Mouse (Mus musculus): ENCODE measurements around the gene Dhdh. TPM values are rescaled to one million over a fixed set of nuclear protein-coding genes. Genes with fewer than 3 reads are reported as not detected.
A peak's percentile ranks its signal among the peaks of the same experiment; 100 is the strongest.
"Not testable (repeated sequence)": the region's sequence is repeated elsewhere in the genome, so short reads cannot be mapped to it uniquely, and the experiment has no call there.

Dhdh gene
- polyA plus RNA-seq (2015; fragmentation: Nextera tagmentation; extraction: Ambion mirVana), result 4.1 and 4.2 TPM in 2 replicates

DNA sequence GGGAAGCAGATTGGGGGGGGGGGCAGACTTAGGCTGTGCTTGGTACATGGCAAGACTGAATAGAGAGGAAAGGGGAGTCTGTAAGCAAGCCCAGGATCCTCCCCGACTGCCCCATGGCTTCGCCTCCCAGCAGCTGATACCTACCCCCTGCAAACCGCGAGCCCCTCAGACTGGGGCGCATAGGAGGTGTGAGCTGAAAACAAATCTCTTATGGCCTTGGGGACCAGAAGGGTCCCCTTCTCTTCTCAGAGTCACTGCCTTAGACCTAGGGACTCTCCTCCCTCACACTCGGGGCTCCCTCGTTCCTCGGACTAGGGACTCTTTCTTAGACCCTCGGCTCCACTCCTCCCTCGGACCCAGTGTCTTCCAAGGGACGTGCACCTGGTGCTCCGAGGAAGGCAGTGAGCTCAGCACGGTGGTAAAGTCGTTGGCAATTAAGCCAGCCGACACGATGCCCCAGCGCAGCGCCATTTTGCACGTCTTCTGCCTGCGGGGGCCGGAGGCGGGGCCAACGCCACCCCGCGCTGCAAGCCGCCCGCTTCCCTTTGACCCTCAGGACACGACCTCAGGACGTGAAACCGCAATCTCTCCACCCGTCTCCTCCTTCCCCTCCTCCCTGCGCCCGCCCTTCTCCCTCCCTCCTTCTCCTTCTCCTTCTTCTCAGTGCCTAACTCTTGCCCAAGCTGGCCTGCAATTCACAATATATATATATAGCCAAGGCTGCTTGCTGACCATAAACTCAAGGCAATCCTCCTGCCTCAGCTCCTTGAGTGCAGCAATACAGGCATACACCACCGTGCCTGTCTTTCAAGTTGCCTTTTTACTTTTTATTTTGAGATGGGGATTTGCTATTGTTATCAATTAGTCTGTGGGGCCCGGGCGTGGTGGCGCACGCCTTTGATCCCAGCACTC lies at the start of gene Dhdh:
Gene Dhdh, minus strand, starts transcription at position 513 of the 912 bp plus-strand sequence.
- H3K4me2 ChIP-seq (ENCODE audit: low read length), result peak within 1 kb of the TSS; percentile 68
- H3K4me3 ChIP-seq (ENCODE audit: low read depth, low read length), result peak within 1 kb of the TSS; percentile 48
- peaks cover 6% of the 10 kb centered on the region for H3K36me3 ChIP-seq (ENCODE audit: control insufficient read depth, insufficient read depth, low read length)
- peak within 1 kb of the TSS; percentile 76 for H3K9ac ChIP-seq (ENCODE audit: low read depth, low read length)
- no peaks in the 10 kb centered on the region for H3K27me3 ChIP-seq (ENCODE audit: control insufficient read depth, insufficient read depth, low read depth, low read length)
- 9% methylated on average over 35 of the region's 38 CpGs for WGBS
- H3K27ac ChIP-seq (ENCODE audit: low read length), result peak within 1 kb of the TSS; percentile 90
- no peaks in the 10 kb centered on the region for H3K9me3 ChIP-seq (replicated peaks; ENCODE audit: control insufficient read depth, low read length, poor library complexity, severe bottlenecking)
- peaks cover 15% of the 10 kb centered on the region for H3K4me1 ChIP-seq (ENCODE audit: control insufficient read depth, insufficient read depth, low read length)
- peak; percentile 69 for ATAC-seq

DNA sequence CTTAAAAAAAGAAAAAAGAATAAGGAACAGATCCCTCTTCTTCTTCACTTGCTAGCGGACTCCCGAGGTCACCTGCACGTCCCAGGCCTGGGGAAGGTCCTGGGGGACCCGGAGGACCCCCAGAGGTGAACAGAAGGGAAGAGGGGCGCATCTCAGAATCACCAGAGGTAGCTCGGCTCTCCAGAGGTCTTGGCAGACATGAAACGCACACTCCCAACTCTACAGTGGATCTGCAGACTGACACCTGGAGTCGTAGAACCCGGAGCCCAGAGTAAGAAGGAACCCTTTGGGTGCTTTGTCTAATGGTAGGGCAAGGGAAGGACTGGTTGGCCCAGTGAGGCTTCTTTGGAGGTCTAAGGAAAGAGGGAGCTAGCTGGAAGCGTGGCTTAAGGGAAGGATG lies 49.0 kb upstream of the Dhdh start:
- peaks cover 6% of the 10 kb centered on the region; the same call in 1 of the 2 replicates for H3K4me1 ChIP-seq (ENCODE audit: control insufficient read depth, insufficient read depth, low read length)
- no peaks in the 10 kb centered on the region for H3K27me3 ChIP-seq (ENCODE audit: control insufficient read depth, insufficient read depth, low read depth, low read length)
- no peak for ATAC-seq
- H3K4me2 ChIP-seq (ENCODE audit: low read length), result peak overlapping the region; percentile 78
- peak overlapping the region; percentile 55 for H3K4me3 ChIP-seq (ENCODE audit: low read depth, low read length)
- H3K9me3 ChIP-seq (replicated peaks; ENCODE audit: control insufficient read depth, low read length, poor library complexity, severe bottlenecking), result no peaks in the 10 kb centered on the region
- H3K27ac ChIP-seq (ENCODE audit: low read length), result peak overlapping the region; percentile 74
- 82% methylated on average over 10 of the region's 10 CpGs for WGBS
- peak overlapping the region; percentile 82 for H3K9ac ChIP-seq (ENCODE audit: low read depth, low read length)
- H3K36me3 ChIP-seq (ENCODE audit: control insufficient read depth, insufficient read depth, low read length), result no peaks in the 10 kb centered on the region

DNA sequence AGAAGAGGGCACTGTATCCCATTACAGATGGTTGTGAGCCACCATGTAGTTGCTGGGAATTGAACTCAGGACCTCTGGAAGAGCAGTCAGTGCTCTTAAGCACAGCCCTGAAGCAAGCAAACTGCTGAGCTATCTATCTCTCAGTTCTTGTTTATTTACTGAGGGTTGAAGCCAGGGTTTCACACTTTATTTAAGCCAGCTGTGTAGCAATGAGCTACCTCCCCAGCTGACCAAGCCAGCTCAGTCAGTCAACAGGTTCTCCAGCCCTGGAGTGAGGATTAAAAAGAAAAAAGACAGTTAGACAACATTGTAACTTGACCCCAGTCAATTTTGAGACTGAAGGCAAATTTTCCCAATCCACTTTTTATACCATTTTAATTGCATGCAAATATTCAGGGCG lies 47.1 kb upstream of the Dhdh start:
- Histone ChIP-seq H3K27ac (ENCODE audit: low read length) (no peak overlapping the region), H3K9me3 (replicated peaks; ENCODE audit: control insufficient read depth, low read length, poor library complexity, severe bottlenecking) (no peaks in the 10 kb centered on the region), H3K4me3 (ENCODE audit: low read depth, low read length) (no peak overlapping the region), H3K27me3 (ENCODE audit: control insufficient read depth, insufficient read depth, low read depth, low read length) (no peaks in the 10 kb centered on the region), H3K4me1 (ENCODE audit: control insufficient read depth, insufficient read depth, low read length) (peaks cover 6% of the 10 kb centered on the region; the same call in 1 of the 2 replicates), H3K4me2 (ENCODE audit: low read length) (no peak overlapping the region), H3K36me3 (ENCODE audit: control insufficient read depth, insufficient read depth, low read length) (no peaks in the 10 kb centered on the region), H3K9ac (ENCODE audit: low read depth, low read length) (no peak overlapping the region)
- ATAC-seq, result no peak
- WGBS, result 92% methylated on average over 1 of the region's 1 CpGs

DNA sequence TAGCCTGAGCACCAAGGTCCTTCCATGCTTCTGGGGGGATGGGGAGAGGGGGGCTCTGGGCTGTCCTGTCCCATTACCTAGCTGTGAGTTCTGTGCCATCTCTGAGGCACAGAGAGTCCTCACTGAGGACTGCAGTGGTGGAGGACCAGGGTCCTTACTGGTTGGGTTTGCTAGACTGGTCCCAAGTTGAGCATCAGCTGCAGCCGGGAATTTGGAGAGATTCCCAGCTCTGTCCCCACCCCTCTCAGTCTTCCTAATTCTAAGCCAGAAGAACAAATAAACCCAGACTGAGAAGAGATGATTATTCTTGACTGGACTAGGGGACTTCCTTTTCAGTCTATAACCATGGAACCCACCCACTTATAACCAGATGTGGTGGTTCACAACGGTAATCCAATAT lies 42.0 kb upstream of the Dhdh start:
- Histone ChIP-seq H3K4me2 (ENCODE audit: low read length) (no peak overlapping the region), H3K27ac (ENCODE audit: low read length) (no peak overlapping the region), H3K27me3 (ENCODE audit: control insufficient read depth, insufficient read depth, low read depth, low read length) (0 out of 2 replicates have a peak, but pooled peaks cover 2% of the 10 kb centered on the region), H3K4me3 (ENCODE audit: low read depth, low read length) (no peak overlapping the region), H3K4me1 (ENCODE audit: control insufficient read depth, insufficient read depth, low read length) (peaks cover under 1% of the 10 kb centered on the region; the same call in 1 of the 2 replicates), H3K36me3 (ENCODE audit: control insufficient read depth, insufficient read depth, low read length) (no peaks in the 10 kb centered on the region), H3K9ac (ENCODE audit: low read depth, low read length) (no peak overlapping the region), H3K9me3 (replicated peaks; ENCODE audit: control insufficient read depth, low read length, poor library complexity, severe bottlenecking) (no peaks in the 10 kb centered on the region)
- WGBS, result 79% methylated on average over 2 of the region's 2 CpGs
- no peak for ATAC-seq

DNA sequence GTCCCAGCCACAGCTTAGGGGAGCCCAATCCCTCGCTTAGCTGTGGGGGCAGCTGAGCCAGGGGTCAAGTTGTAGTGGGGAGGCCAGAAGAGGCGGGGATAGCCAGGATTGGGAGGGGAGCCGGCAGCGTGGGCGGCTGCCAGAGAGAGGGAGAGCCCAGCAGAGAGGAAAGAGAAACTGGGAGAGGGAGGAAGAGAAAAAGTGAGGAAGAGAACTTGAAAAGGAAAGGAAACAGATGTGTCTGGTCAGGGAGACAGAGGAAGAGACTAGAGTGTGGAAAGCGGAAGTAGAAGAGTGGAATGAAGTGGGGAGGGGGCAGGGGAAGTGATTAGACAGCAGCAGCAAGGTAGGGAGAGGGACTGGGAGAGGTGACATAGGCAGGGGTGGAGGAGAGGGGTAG lies 40.9 kb upstream of the Dhdh start:
- no peak overlapping the region for H3K4me3 ChIP-seq (ENCODE audit: low read depth, low read length)
- WGBS, result 26% methylated on average over 6 of the region's 6 CpGs
- no peak overlapping the region for H3K9ac ChIP-seq (ENCODE audit: low read depth, low read length)
- H3K4me2 ChIP-seq (ENCODE audit: low read length), result no peak overlapping the region
- no peaks in the 10 kb centered on the region for H3K36me3 ChIP-seq (ENCODE audit: control insufficient read depth, insufficient read depth, low read length)
- H3K27ac ChIP-seq (ENCODE audit: low read length), result no peak overlapping the region
- H3K4me1 ChIP-seq (ENCODE audit: control insufficient read depth, insufficient read depth, low read length), result peaks cover 11% of the 10 kb centered on the region
- no peaks in the 10 kb centered on the region for H3K9me3 ChIP-seq (replicated peaks; ENCODE audit: control insufficient read depth, low read length, poor library complexity, severe bottlenecking)
- ATAC-seq, result no peak
- H3K27me3 ChIP-seq (ENCODE audit: control insufficient read depth, insufficient read depth, low read depth, low read length), result 0 out of 2 replicates have a peak, but pooled peaks cover 2% of the 10 kb centered on the region

DNA sequence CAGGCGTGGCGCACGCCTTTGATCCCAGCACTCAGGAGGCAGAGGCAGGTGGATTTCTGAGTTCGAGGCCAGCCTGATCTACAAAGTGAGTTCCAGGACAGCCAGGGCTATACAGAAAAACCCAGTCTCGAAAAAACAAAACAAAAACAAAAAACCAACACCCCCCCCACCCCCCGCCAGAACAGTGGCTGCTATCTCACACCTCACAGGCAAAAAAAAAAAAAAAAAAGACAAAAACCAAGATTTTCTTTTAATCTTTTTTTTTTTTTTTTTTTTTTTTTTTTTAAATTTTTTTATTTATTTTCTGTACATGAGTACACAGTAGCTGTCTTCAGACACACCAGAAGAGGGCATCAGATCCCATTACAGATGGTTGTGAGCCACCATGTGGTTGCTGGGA lies 38.6 kb upstream of the Dhdh start:
- not testable (repeated sequence) for H3K27ac ChIP-seq (ENCODE audit: low read length); H3K4me2 ChIP-seq (ENCODE audit: low read length); H3K4me3 ChIP-seq (ENCODE audit: low read depth, low read length); H3K9me3 ChIP-seq (replicated peaks; ENCODE audit: control insufficient read depth, low read length, poor library complexity, severe bottlenecking); ATAC-seq; H3K27me3 ChIP-seq (ENCODE audit: control insufficient read depth, insufficient read depth, low read depth, low read length); H3K36me3 ChIP-seq (ENCODE audit: control insufficient read depth, insufficient read depth, low read length); H3K9ac ChIP-seq (ENCODE audit: low read depth, low read length)
- H3K4me1 ChIP-seq (ENCODE audit: control insufficient read depth, insufficient read depth, low read length), result peaks cover 11% of the 10 kb centered on the region
- WGBS, result 96% methylated on average over 6 of the region's 6 CpGs

DNA sequence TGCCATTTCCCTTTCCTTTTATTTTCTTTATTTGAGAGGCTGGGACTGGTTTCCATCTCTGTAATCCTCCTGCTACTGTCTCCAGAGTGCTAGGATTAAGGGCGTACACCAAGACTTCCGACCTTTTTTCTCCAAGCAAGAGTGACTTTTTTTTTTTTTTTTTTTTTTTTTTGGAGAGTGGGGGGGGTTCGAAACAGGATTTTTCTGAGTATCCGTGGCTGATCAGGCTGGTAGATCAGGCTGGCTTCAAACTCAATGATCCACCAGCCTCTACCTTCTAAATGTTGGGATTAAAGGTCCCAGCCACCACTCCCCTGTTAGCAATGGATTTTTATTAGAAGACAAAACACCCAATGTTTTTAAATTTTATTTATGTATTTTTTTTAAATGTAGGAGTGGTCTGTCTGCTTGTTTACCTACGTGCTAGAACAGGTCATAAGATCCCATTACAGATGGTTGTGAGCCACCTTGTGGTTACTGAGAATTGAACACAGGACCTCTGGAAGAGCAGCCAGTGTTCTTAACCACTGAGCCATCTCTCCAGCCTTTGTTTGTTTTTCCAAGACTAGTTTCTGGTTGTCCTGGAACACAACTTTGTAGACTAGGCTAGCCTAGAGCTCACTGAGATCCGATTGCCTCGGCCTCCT lies 38.0 kb upstream of the Dhdh start:
- no peaks in the 10 kb centered on the region for H3K36me3 ChIP-seq (ENCODE audit: control insufficient read depth, insufficient read depth, low read length)
- 27% methylated on average over 7 of the region's 7 CpGs for WGBS
- H3K9ac ChIP-seq (ENCODE audit: low read depth, low read length), result peak overlapping the region; percentile 78
- H3K4me2 ChIP-seq (ENCODE audit: low read length), result peak overlapping the region; percentile 84
- peak overlapping the region; percentile 66; the same call in 1 of the 2 replicates for H3K27ac ChIP-seq (ENCODE audit: low read length)
- H3K4me3 ChIP-seq (ENCODE audit: low read depth, low read length), result peak overlapping the region; percentile 66
- H3K4me1 ChIP-seq (ENCODE audit: control insufficient read depth, insufficient read depth, low read length), result peaks cover 11% of the 10 kb centered on the region
- H3K9me3 ChIP-seq (replicated peaks; ENCODE audit: control insufficient read depth, low read length, poor library complexity, severe bottlenecking), result no peaks in the 10 kb centered on the region
- H3K27me3 ChIP-seq (ENCODE audit: control insufficient read depth, insufficient read depth, low read depth, low read length), result 0 out of 2 replicates have a peak, but pooled peaks cover 2% of the 10 kb centered on the region
- ATAC-seq, result no peak

DNA sequence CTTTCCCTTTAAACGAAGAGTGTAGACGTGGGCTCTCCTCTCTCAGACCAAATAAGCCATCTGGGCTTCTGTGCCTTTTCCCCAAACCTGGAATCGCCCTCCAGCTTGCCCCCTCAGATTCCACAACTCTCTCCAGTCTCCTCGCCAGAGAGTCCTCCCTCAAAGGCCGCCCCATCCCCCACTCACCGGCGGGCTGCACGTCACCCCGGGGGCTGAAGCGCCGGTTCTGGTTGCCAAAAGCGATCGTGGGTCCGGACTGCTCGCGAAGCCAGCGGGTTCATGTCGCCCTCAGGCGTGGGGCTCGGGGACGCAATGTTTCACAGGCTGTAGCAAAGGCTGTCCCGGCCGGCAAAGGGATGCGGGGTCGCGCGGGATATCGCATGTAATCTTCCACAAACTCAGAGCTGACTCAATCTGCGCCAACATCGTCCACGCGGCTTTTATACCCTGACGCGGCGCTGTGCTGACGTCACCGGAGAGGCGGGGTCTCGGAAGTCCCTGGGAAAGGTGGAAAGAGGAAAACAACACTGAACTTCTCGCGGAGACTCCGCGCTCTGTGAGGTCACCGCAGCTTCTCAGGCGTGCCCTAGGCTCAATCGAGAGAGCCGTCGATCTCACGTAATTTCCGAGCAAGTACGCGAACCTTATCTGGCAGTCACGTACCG lies 37.3 kb upstream of the Dhdh start, which contains the start of the genes Ppp1r15a and Plekha4:
Gene Ppp1r15a, minus strand, starts transcription at position 460 of the 665 bp plus-strand sequence.
Gene Plekha4, plus strand, starts transcription at position 522 of the 665 bp plus-strand sequence.
- under 1% methylated on average over 54 of the region's 54 CpGs for WGBS
- peak; percentile 67 for ATAC-seq
- H3K27me3 ChIP-seq (ENCODE audit: control insufficient read depth, insufficient read depth, low read depth, low read length), result 0 out of 2 replicates have a peak, but pooled peaks cover 2% of the 10 kb centered on the region

More for the DNA sequence above, 37.3 kb upstream of the Dhdh start, which contains the start of the genes Ppp1r15a and Plekha4:
- Histone ChIP-seq H3K27ac (ENCODE audit: low read length) (peak within 1 kb of the TSS; percentile 66), H3K9ac (ENCODE audit: low read depth, low read length) (peak within 1 kb of the TSS; percentile 78), H3K36me3 (ENCODE audit: control insufficient read depth, insufficient read depth, low read length) (no peaks in the 10 kb centered on the region), H3K4me1 (ENCODE audit: control insufficient read depth, insufficient read depth, low read length) (peaks cover 13% of the 10 kb centered on the region), H3K4me2 (ENCODE audit: low read length) (peak within 1 kb of the TSS; percentile 84), H3K9me3 (replicated peaks; ENCODE audit: control insufficient read depth, low read length, poor library complexity, severe bottlenecking) (no peaks in the 10 kb centered on the region), H3K4me3 (ENCODE audit: low read depth, low read length) (peak within 1 kb of the TSS; percentile 66)

All from midbrain, embryonic 16.5 days (tissue).